15 mouse cellular contexts compared by ENCODE assay signal in the genomic region with DNA sequence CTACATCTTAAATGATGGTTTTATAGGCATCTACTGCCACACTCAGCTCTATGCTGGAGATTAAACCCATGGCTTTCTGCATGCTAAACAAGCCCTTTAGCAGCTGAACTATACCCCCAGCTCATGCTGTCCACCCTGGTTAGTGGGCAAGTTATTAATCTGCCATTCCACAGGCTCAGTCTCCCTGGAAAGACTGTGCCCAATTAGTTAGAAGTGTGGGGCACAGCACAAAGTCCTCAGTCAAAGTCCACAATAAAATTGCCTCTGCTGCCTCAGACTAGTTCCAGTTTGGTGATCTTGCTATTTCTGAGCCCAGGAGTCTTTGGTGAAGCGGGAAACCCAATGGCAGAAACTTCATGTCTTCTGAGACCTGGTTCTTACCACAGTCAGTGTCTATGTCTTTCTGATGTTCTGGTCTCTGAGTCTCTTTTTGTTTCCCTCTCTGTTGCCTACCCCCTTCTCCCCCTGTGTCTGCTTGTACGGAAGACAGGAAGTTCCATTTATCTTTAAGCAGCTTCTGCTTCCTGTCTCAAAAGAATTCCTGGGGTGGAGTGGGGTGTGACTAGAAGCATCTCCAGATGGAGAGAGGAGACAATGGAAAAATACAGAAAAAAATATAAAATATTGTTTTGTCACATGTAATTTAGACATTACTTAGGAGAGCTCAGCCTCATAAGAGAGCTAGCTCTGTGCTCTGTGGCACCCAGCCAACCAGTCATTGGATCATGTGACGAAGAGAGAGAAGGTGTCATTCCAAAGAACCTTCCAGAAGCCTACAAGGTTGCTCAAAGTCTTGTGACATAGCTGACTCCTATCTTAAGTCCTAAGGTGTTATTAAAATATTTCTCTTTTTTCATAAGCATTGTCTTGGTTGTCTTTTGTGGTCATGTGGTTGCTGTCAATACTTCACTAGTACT.
DNase-seq lines count a peak whose midpoint lies in the region; ATAC-seq and TF ChIP-seq lines count a peak whose summit lies in the region.
"Had no signal": no experiment of that assay in that cellular context is flagged by ENCODE, and none has a peak within 500 bp of the region (broad histone marks: within the 10 kb centered on the region; RNA-seq: fewer than 3 reads in every experiment).

No protein-coding gene starts in this region.

- 80% methylated on average over 3 of the region's 3 CpGs for WGBS in heart, embryonic 11.5 days (ENCODE audit: insufficient replicate concordance)
- 42% methylated on average over 3 of the region's 3 CpGs for WGBS in liver, embryonic 12.5 days (ENCODE audit: insufficient replicate concordance)

- TF ChIP-seq CTCF in G1E (IDR thresholded peaks at IDR 0.05; ENCODE audit: low read depth, low read length), result no peak

- H3K27ac ChIP-seq in heart, embryonic 11.5 days (ENCODE audit: low read depth, low read length), result no peak overlapping the region
- H3K27ac ChIP-seq in liver, embryonic 12.5 days, result peak overlapping the region; percentile 46
- H3K27ac ChIP-seq: left cerebral cortex, adult 2 months; limb, embryonic 12.5 days had no signal

- no peak overlapping the region for H3K9ac ChIP-seq in heart, embryonic 11.5 days (ENCODE audit: low read depth, low read length)
- no peak overlapping the region for H3K9ac ChIP-seq in liver, embryonic 12.5 days
- H3K9ac ChIP-seq: limb, embryonic 12.5 days had no signal

- ATAC-seq in heart, embryonic 11.5 days (replicated peaks; ENCODE audit: insufficient number of reproducible peaks, low FRiP score, low TSS enrichment), result no peak
- ATAC-seq in G1E (ENCODE audit: extremely low read depth, insufficient number of reproducible peaks, low FRiP score, poor library complexity, severe bottlenecking), result peak; percentile 54
- ATAC-seq in liver, embryonic 12.5 days, result peak; percentile 19; the same call in 1 of the 2 replicates

- H3K4me2 ChIP-seq in heart, embryonic 11.5 days, result no peak overlapping the region
- no peak overlapping the region for H3K4me2 ChIP-seq in liver, embryonic 12.5 days
- H3K4me2 ChIP-seq: limb, embryonic 12.5 days; midbrain, embryonic 11.5 days had no signal

- intact Hi-C loops in gastrocnemius, postnatal 36 days (cut with DNase I), result no loop called here

- H3K4me1 ChIP-seq in heart, embryonic 11.5 days (ENCODE audit: control insufficient read depth, insufficient read depth, low read length), result peaks cover 5% of the 10 kb centered on the region
- peaks cover 93% of the 10 kb centered on the region for H3K4me1 ChIP-seq in G1E (ENCODE audit: insufficient read depth, low read depth, low read length)
- H3K4me1 ChIP-seq in liver, embryonic 12.5 days, result peaks cover 52% of the 10 kb centered on the region
- H3K4me1 ChIP-seq: limb, embryonic 12.5 days had no signal

- H3K9me3 ChIP-seq in heart, embryonic 11.5 days (replicated peaks; ENCODE audit: control insufficient read depth, low read length), result no peaks in the 10 kb centered on the region
- no peaks in the 10 kb centered on the region for H3K9me3 ChIP-seq in G1E (replicated peaks)
- H3K9me3 ChIP-seq in liver, embryonic 12.5 days (replicated peaks), result no peaks in the 10 kb centered on the region
- H3K9me3 ChIP-seq: limb, embryonic 12.5 days had no signal

- H3K27me3 ChIP-seq in heart, embryonic 11.5 days (ENCODE audit: control insufficient read depth, insufficient read depth, low read length), result no peaks in the 10 kb centered on the region
- no peaks in the 10 kb centered on the region for H3K27me3 ChIP-seq in G1E (ENCODE audit: insufficient read depth, low read length)
- H3K27me3 ChIP-seq in liver, embryonic 12.5 days (replicated peaks), result no peaks in the 10 kb centered on the region
- H3K27me3 ChIP-seq: limb, embryonic 12.5 days had no signal

- H3K4me3 ChIP-seq in heart, embryonic 11.5 days (ENCODE audit: low read depth, low read length), result no peak overlapping the region
- H3K4me3 ChIP-seq in G1E (ENCODE audit: low read depth, low read length), result no peak overlapping the region
- no peak overlapping the region for H3K4me3 ChIP-seq in liver, embryonic 12.5 days
- H3K4me3 ChIP-seq: left cerebral cortex, adult 2 months; limb, embryonic 12.5 days; myocyte had no signal

- peak; percentile 63 for DNase-seq in heart, adult 11 months
- peak; percentile 60 for DNase-seq in G1E (ENCODE audit: low spot score)
- DNase-seq in kidney, adult 9 months, result peak; percentile 93
- DNase-seq in layer of hippocampus, postnatal 10 days (ENCODE audit: low spot score in 2 of 2), result no peak
- no peak for DNase-seq in ovary, postnatal 10 days (ENCODE audit: low spot score)
- DNase-seq in gastrocnemius, postnatal 36 days, result no peak
- DNase-seq: cerebellum, adult 9-11 months; heart, postnatal 36 days; thymus, adult 2 months had no signal

- H3K36me3 ChIP-seq in heart, embryonic 11.5 days (ENCODE audit: control insufficient read depth, insufficient read depth, low read length), result no peaks in the 10 kb centered on the region
- H3K36me3 ChIP-seq in G1E (replicated peaks), result no peaks in the 10 kb centered on the region
- no peaks in the 10 kb centered on the region for H3K36me3 ChIP-seq in liver, embryonic 12.5 days
- H3K36me3 ChIP-seq: limb, embryonic 12.5 days had no signal

Comparison
In these comparisons a context has a peak if more than half of its experiments do, and no peak if none do; other contexts are left out.
1. DNase-seq: peak in heart, adult 11 months (single experiment), G1E (single experiment) and kidney, adult 9 months (single experiment); none in layer of hippocampus, postnatal 10 days (0 of 2), ovary, postnatal 10 days (single experiment) and gastrocnemius, postnatal 36 days (0 of 2).